Mouse (Mus musculus): ENCODE data around the gene Steap4. TPM values are rescaled to one million over a fixed set of nuclear protein-coding genes. Genes with fewer than 3 reads are reported as not detected.

Gene Steap4
- polyA plus RNA-seq, 1 experiment from 2014 or later, result 3.4 TPM

DNA sequence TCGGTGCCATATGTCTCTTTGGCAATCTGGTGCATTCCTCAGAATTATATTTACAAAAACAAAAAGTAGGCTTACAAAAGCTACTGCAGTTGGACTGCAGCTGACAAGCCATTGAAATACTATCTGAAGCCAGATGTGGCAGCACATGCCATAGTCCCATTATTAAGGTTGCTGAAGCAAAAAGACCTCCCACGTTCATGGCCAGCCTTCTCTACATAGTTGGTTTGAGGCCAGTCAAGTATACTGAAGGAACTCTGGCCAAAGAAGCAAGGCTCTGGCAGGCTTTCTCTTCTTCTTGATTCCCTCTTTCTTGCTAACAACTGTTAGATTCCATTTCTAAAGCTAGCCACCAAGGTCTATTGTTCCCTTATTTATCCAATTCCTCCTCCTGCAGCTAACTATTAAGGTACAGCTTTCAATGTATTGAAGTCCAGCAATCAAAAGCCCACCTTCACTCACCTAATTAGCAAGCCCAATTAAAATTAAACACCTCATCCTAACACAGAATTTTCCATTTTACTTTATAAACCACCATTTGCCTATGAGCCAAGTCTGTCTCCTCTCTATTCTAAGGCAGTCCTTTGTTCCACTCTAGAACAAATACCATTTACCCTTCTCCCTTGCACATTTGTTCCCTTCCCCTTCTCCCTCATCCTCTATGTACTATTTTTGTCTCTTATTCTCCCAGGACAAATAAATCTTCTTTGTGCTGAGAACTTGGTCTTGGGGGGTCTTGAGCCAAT is 26.2 kb upstream of the Steap4 start:
- ATAC-seq (ENCODE audit: low read depth), result peak; percentile 86

DNA sequence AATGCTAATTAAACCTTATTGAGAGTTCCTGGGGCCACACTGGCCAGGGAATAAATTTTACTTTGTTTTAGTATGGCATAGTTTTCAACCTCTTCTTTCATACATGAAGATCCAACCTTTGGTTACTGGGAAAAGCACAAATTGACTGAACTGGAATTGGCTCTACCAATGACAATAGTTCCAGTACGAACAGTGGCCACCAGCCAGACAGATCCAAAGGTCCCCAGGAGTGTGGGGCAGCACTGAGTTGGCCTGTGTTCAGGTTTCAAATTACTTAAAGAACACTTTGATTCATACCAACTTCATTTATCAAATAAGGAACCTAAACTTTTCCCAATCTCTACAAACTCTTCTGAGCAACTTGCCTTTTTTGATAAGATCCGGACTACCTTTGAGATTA is 5.4 kb upstream of the Steap4 start:
- WGBS, result 74% methylated on average over 2 of the region's 2 CpGs

More for the DNA sequence above, 26.2 kb upstream of the Steap4 start:
- H3K27ac ChIP-seq (ENCODE audit: low read length), result 0 out of 2 replicates have a peak overlapping the region, but pooled peaks have one; percentile 43
- no peaks in the 10 kb centered on the region for H3K27me3 ChIP-seq (ENCODE audit: control insufficient read depth, insufficient read depth, low read depth, low read length)
- H3K4me2 ChIP-seq (ENCODE audit: low read depth, low read length), result no peak overlapping the region
- no peak overlapping the region for H3K4me3 ChIP-seq (ENCODE audit: low read length)
- H3K9me3 ChIP-seq (ENCODE audit: control insufficient read depth, low read length), result no peaks in the 10 kb centered on the region
- 46% methylated on average over 2 of the region's 2 CpGs for WGBS
- H3K36me3 ChIP-seq (ENCODE audit: control insufficient read depth, insufficient read depth, low read length), result no peaks in the 10 kb centered on the region
- H3K4me1 ChIP-seq (replicated peaks; ENCODE audit: control insufficient read depth, insufficient read depth, low read length), result no peaks in the 10 kb centered on the region; the same call in 1 of the 2 replicates
- H3K9ac ChIP-seq (ENCODE audit: low read length), result no peak overlapping the region

DNA sequence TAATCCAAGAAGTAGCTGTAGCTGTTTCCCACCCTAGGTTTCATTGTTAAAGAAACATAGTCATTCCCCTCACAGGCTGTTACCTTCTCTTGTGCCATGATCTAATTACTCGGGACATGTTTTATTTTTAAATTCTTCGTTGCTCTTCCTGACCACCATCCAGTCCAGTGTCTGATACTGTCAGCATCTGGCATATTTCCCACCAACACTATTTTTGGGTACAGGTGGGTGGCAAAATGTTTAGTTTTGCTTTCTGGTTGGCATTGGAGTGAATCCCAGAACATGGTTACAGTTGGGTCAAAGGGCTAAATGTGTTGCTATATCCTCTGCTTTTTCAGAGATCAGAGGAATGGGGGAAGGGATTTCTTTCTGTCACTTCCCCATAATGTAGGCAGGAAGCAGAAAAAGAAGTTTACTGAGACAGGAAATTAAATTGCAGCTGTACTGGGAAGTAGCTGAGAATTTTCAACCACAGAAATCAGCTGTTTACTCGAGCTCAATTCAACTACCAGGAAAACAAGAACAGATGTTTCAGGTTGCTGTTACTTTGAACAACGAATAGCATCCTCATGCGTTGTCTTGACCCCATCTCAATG is 4.8 kb upstream of the Steap4 start:
- Histone ChIP-seq H3K36me3 (ENCODE audit: control insufficient read depth, insufficient read depth, low read length) (no peaks in the 10 kb centered on the region), H3K9me3 (ENCODE audit: control insufficient read depth, low read length) (no peaks in the 10 kb centered on the region), H3K4me3 (ENCODE audit: low read length) (no peak overlapping the region), H3K27me3 (ENCODE audit: control insufficient read depth, insufficient read depth, low read depth, low read length) (no peaks in the 10 kb centered on the region), H3K9ac (ENCODE audit: low read length) (no peak overlapping the region), H3K4me1 (replicated peaks; ENCODE audit: control insufficient read depth, insufficient read depth, low read length) (peaks cover 3% of the 10 kb centered on the region; the same call in 1 of the 2 replicates), H3K27ac (ENCODE audit: low read length) (no peak overlapping the region), H3K4me2 (ENCODE audit: low read depth, low read length) (no peak overlapping the region)
- ATAC-seq (ENCODE audit: low read depth), result no peak
- WGBS, result 59% methylated on average over 5 of the region's 5 CpGs

More for the DNA sequence above, 5.4 kb upstream of the Steap4 start:
- Histone ChIP-seq H3K27ac (ENCODE audit: low read length) (no peak overlapping the region), H3K9ac (ENCODE audit: low read length) (no peak overlapping the region), H3K4me3 (ENCODE audit: low read length) (no peak overlapping the region), H3K4me2 (ENCODE audit: low read depth, low read length) (no peak overlapping the region), H3K27me3 (ENCODE audit: control insufficient read depth, insufficient read depth, low read depth, low read length) (no peaks in the 10 kb centered on the region), H3K9me3 (ENCODE audit: control insufficient read depth, low read length) (no peaks in the 10 kb centered on the region), H3K4me1 (replicated peaks; ENCODE audit: control insufficient read depth, insufficient read depth, low read length) (no peaks in the 10 kb centered on the region; the same call in 1 of the 2 replicates), H3K36me3 (ENCODE audit: control insufficient read depth, insufficient read depth, low read length) (no peaks in the 10 kb centered on the region)
- ATAC-seq (ENCODE audit: low read depth), result no peak

DNA sequence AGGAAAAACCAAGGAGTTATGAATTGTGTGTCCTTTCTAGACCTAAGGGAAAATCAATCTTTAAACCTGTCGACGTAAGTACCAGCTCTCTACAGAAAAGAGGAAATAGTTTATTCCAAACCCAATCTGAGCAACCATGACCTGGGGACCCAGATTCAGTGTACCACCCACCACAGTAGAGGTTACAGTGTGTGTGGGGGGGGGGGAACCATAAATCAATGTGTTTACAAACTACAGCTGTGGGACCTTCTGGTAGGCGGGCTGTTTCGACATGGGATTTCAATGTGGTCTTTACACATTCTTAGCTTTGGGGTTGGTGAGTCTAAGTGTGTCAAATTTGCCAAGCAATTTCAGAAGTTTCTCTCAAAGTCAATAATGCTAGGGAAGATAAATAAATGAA is 2.2 kb upstream of the Steap4 start:
- Histone ChIP-seq H3K27me3 (ENCODE audit: control insufficient read depth, insufficient read depth, low read depth, low read length) (no peaks in the 10 kb centered on the region), H3K4me2 (ENCODE audit: low read depth, low read length) (no peak overlapping the region), H3K9ac (ENCODE audit: low read length) (no peak overlapping the region), H3K4me1 (replicated peaks; ENCODE audit: control insufficient read depth, insufficient read depth, low read length) (peaks cover 3% of the 10 kb centered on the region; the same call in 1 of the 2 replicates), H3K9me3 (ENCODE audit: control insufficient read depth, low read length) (no peaks in the 10 kb centered on the region), H3K36me3 (ENCODE audit: control insufficient read depth, insufficient read depth, low read length) (no peaks in the 10 kb centered on the region), H3K27ac (ENCODE audit: low read length) (no peak overlapping the region), H3K4me3 (ENCODE audit: low read length) (no peak overlapping the region)
- WGBS, result 84% methylated on average over 4 of the region's 4 CpGs
- no peak for ATAC-seq (ENCODE audit: low read depth)

DNA sequence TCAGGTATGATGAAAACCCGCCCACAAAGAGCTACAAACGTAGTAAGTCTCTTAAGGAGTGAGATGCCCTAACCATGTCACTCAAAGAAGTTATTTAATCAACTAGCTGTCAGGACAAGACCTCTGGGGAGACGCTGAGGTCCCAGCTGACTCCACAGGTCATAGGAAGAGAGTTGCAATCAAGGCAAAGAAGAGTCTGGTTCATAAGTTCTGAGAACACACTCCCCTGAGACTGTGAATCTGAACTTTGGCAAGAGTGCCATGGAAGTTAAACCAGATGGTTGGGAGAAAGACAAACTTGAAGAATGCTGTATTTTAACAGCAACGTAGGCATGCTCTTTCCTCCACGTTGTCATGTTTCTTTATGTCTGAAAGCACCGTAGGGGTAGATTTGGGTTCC is 971 bp upstream of the Steap4 start:
- Histone ChIP-seq H3K4me2 (ENCODE audit: low read depth, low read length) (no peak overlapping the region), H3K9ac (ENCODE audit: low read length) (no peak overlapping the region), H3K36me3 (ENCODE audit: control insufficient read depth, insufficient read depth, low read length) (no peaks in the 10 kb centered on the region), H3K4me1 (replicated peaks; ENCODE audit: control insufficient read depth, insufficient read depth, low read length) (peaks cover 3% of the 10 kb centered on the region; the same call in 1 of the 2 replicates), H3K4me3 (ENCODE audit: low read length) (no peak overlapping the region), H3K27ac (ENCODE audit: low read length) (no peak overlapping the region), H3K9me3 (ENCODE audit: control insufficient read depth, low read length) (no peaks in the 10 kb centered on the region), H3K27me3 (ENCODE audit: control insufficient read depth, insufficient read depth, low read depth, low read length) (no peaks in the 10 kb centered on the region)
- no peak for ATAC-seq (ENCODE audit: low read depth)
- WGBS, result 76% methylated on average over 6 of the region's 6 CpGs

DNA sequence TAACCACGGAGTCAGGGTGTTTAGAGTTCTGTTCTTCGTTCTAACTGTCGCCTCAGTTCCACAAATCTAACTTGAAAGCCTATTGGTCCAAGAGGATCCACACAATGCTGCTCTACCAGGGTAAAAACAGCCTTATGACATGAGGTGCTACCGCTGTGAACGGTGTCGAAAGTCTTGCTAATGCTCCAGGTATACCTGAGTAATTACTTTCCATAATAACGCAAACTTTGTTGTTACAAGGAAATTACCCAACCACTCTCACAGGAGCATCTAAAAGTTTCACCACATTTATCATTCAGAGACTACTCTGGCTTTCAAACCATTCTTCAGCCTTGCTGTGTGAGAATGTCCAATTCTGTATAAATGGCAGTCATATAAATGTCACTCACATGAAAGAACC is 856 bp downstream of the Steap4 start:
- 80% methylated on average over 7 of the region's 7 CpGs for WGBS
- Histone ChIP-seq H3K36me3 (ENCODE audit: control insufficient read depth, insufficient read depth, low read length) (no peaks in the 10 kb centered on the region), H3K4me3 (ENCODE audit: low read length) (no peak overlapping the region), H3K4me1 (replicated peaks; ENCODE audit: control insufficient read depth, insufficient read depth, low read length) (peaks cover 3% of the 10 kb centered on the region; the same call in 1 of the 2 replicates), H3K9me3 (ENCODE audit: control insufficient read depth, low read length) (no peaks in the 10 kb centered on the region), H3K4me2 (ENCODE audit: low read depth, low read length) (no peak overlapping the region), H3K9ac (ENCODE audit: low read length) (no peak overlapping the region), H3K27ac (ENCODE audit: low read length) (no peak overlapping the region), H3K27me3 (ENCODE audit: control insufficient read depth, insufficient read depth, low read depth, low read length) (no peaks in the 10 kb centered on the region)
- ATAC-seq (ENCODE audit: low read depth), result no peak

DNA sequence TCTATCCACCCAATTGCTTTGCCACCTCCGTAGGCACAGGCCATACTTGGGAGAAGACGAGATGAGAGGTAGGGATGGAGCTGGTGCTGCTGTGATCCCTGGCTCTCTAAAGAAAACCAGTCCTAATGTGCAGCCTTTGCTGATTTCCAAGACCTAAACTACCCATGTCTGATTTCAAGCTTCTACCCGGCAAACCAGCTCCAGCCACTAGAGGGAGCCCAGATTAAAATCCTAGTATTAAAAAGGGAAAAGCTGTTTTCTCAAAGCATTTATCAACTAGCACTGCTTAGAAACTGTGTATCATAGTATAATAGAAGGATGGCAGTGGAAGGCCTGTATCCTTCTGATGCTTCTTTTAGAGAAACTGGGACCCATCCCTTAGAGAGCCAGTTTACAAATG is 5.0 kb downstream of the Steap4 start:
- 39% methylated on average over 3 of the region's 3 CpGs for WGBS
- ATAC-seq (ENCODE audit: low read depth), result no peak
- H3K27me3 ChIP-seq (ENCODE audit: control insufficient read depth, insufficient read depth, low read depth, low read length), result no peaks in the 10 kb centered on the region

DNA sequence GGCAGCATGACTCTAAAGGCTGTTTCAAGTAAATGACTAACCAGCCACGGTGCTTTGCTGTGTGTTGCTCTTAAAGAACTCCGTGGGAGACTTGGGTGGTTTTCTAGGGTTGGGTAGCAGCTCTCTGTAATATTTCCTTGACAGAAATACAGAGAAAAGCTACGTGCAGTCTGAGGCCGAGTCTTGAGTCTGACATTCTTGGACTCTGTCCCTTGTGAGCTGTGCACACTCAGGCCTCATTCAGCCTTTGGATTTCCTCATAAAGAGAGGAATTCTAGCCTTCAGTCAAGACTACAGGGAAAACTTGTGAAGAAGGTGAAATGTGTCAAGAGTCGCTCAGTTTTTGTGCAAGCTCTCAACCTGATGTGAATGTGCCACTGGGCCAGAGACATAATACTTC is 7.9 kb downstream of the Steap4 start:
- no peaks in the 10 kb centered on the region for H3K36me3 ChIP-seq (ENCODE audit: control insufficient read depth, insufficient read depth, low read length)
- no peaks in the 10 kb centered on the region for H3K9me3 ChIP-seq (ENCODE audit: control insufficient read depth, low read length)
- no peak overlapping the region for H3K4me2 ChIP-seq (ENCODE audit: low read depth, low read length)
- ATAC-seq (ENCODE audit: low read depth), result no peak
- H3K27ac ChIP-seq (ENCODE audit: low read length), result no peak overlapping the region
- H3K4me3 ChIP-seq (ENCODE audit: low read length), result no peak overlapping the region
- 64% methylated on average over 5 of the region's 5 CpGs for WGBS
- no peaks in the 10 kb centered on the region for H3K27me3 ChIP-seq (ENCODE audit: control insufficient read depth, insufficient read depth, low read depth, low read length)
- no peaks in the 10 kb centered on the region for H3K4me1 ChIP-seq (replicated peaks; ENCODE audit: control insufficient read depth, insufficient read depth, low read length)
- no peak overlapping the region for H3K9ac ChIP-seq (ENCODE audit: low read length)

More for the DNA sequence above, 5.0 kb downstream of the Steap4 start:
- Histone ChIP-seq H3K4me3 (ENCODE audit: low read length) (no peak overlapping the region), H3K9ac (ENCODE audit: low read length) (no peak overlapping the region), H3K36me3 (ENCODE audit: control insufficient read depth, insufficient read depth, low read length) (no peaks in the 10 kb centered on the region), H3K4me1 (replicated peaks; ENCODE audit: control insufficient read depth, insufficient read depth, low read length) (peaks cover 2% of the 10 kb centered on the region; the same call in 1 of the 2 replicates), H3K27ac (ENCODE audit: low read length) (no peak overlapping the region), H3K4me2 (ENCODE audit: low read depth, low read length) (no peak overlapping the region), H3K9me3 (ENCODE audit: control insufficient read depth, low read length) (no peaks in the 10 kb centered on the region)

DNA sequence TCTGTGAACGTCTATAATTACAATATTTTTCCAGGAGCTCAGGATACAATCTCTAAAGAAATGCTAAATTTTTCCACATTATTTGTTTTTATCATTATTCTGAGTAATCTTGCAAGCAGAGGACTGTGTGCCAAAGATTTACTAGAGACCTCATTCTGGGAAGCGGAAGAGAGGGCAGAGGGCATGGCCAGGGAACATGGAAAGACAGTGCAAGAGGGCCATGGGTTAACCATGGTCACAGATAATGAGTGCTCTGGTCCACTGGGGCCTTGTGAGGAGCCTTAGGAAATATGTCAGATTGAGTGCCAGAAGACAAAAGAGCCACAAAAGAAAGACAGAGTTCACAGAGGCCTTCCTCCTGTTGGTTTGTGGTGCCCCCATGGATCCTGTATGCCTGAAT is 12.0 kb downstream of the Steap4 start:
- H3K27ac ChIP-seq (ENCODE audit: low read length), result no peak overlapping the region
- 76% methylated on average over 2 of the region's 2 CpGs for WGBS
- H3K9ac ChIP-seq (ENCODE audit: low read length), result no peak overlapping the region
- H3K27me3 ChIP-seq (ENCODE audit: control insufficient read depth, insufficient read depth, low read depth, low read length), result no peaks in the 10 kb centered on the region
- H3K36me3 ChIP-seq (ENCODE audit: control insufficient read depth, insufficient read depth, low read length), result no peaks in the 10 kb centered on the region
- H3K4me3 ChIP-seq (ENCODE audit: low read length), result no peak overlapping the region
- no peaks in the 10 kb centered on the region for H3K4me1 ChIP-seq (replicated peaks; ENCODE audit: control insufficient read depth, insufficient read depth, low read length)
- H3K4me2 ChIP-seq (ENCODE audit: low read depth, low read length), result no peak overlapping the region
- no peaks in the 10 kb centered on the region for H3K9me3 ChIP-seq (ENCODE audit: control insufficient read depth, low read length)
- ATAC-seq (ENCODE audit: low read depth), result no peak
